Mouse (Mus musculus) cerebellum, adult 2 months (tissue): Measurements from ENCODE around the gene Rhbdl1. TPM values are rescaled to one million over a fixed set of nuclear protein-coding genes. Genes with fewer than 3 reads are reported as not detected.

Experiments used
- DNase-seq, 2 experiments: peaks; one replicate each; pipeline ENCODE4 v3.0.0; 2021
- H3K27ac ChIP-seq: fragments of 200-500 bp; 2 replicates; pipeline ENCODE4 v1.5.1; 2012; ENCODE audit warnings: low read length, control low read depth, inconsistent platforms; ENCODE audit not compliant: insufficient read depth
- H3K27me3 ChIP-seq: fragments of 200-500 bp; 2 replicates; pipeline ENCODE4 v1.6.1; 2012; ENCODE audit warnings: inconsistent platforms, mild to moderate bottlenecking, low read length, moderate library complexity; ENCODE audit not compliant: control insufficient read depth, insufficient read depth
- H3K4me1 ChIP-seq: fragments of 200-500 bp; 2 replicates; pipeline ENCODE4 v1.6.1; 2011; ENCODE audit warnings: low read length; ENCODE audit not compliant: control insufficient read depth, insufficient read depth
- H3K4me3 ChIP-seq: fragments of 200-500 bp; replicated peaks from 2 replicates; pipeline ENCODE3; 2011; ENCODE audit warnings: mild to moderate bottlenecking, low read depth, low read length, control low read depth; ENCODE audit not compliant: insufficient read depth
- CTCF ChIP-seq: fragments of 200-500 bp; IDR thresholded peaks from 2 replicates; pipeline ENCODE4 v1.5.1; 2011; ENCODE audit warnings: low read depth, mild to moderate bottlenecking, control low read depth, low read length, moderate library complexity, borderline replicate concordance; ENCODE audit not compliant: insufficient read depth
- POLR2A ChIP-seq: fragments of 200-500 bp; IDR thresholded peaks from 2 replicates; pipeline ENCODE4 v1.6.1; 2011; ENCODE audit warnings: low read length, control low read depth, borderline replicate concordance; ENCODE audit not compliant: insufficient read depth
- WGBS: fragments of 180-500 bp; shearing (Covaris S2); methylation state at CpG from one replicate; pipeline ENCODE4 v1.1.7; 2018; 5-methylcytosine and 5-hydroxymethylcytosine counted together
- polyA plus RNA-seq: library from polyadenylated mRNA; depleted of rRNA; stranded (reverse); fragments of >200 nt; gene quantifications from 2 replicates; pipeline ENCODE4 v1.2.3, GENCODE M21; 2012

The Rhbdl1 gene
- polyA plus RNA-seq, 1 experiment, result 111 TPM

DNA sequence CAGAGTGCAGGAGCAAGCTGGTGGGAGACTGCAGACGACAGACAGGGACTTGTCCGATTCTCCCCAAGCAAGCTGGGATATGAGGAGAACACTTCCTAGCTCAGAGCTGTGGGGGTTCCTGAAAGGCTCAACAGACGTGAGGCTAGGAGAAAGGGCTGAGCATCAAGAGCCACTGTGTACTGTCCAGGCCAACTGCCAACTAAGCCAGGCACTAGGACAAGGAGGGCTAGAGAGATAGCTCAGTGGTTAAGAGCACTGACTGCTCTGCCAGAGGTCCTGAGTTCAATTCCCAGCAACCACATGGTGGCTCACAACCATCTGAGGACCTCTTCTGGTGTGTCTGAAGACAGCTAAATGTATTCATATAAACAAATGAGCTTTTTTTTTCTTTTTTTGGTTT is 5.4 kb upstream of the Rhbdl1 start:
- peaks cover 14% of the 10 kb centered on the region for H3K4me1 ChIP-seq
- TF ChIP-seq CTCF, result no peak
- no peak overlapping the region for H3K27ac ChIP-seq
- no peak overlapping the region for H3K4me3 ChIP-seq
- DNase-seq, result no peak
- no peaks in the 10 kb centered on the region for H3K27me3 ChIP-seq
- WGBS, result 45% methylated on average over 3 of the region's 3 CpGs

DNA sequence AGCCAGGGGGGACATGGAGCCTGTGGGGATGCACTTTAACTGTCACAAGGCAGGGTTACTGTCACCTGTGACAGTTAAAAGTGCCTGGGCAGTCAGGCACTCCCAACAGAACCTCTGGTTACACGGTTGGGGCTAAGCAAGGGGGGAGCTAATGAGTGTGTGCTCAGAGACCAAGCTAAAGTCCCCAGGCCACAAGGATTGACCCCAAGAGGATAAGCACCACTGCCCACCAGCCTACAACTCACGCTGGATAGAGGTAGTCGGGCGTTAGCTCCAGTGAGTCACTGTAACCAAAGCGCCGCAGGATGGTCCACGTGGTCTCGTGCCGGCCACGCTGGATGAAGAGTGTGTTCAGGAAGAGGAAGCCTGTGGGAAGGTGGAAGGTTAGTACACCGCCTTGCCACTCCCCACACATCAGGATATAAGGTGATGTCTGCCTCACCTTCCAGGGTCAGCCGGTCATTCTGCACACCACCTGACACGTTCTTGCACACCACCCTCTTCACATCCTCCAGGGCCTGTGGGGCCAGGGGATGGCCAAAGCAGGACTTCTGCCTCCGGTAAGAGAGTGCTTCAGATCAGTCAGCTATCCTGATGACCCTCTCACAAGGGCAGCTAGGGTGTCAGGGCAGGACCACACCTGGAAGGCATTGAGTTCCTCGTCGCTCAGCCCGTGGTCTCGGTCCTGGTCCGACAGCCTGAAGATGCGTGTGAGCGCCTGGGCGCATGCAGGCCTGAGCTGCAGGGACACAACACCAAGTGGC is 4.2 kb upstream of the Rhbdl1 start, which contains the start of gene Gm20683:
Gm20683 (minus strand) TSS at position 647 of the 764 bp plus-strand sequence.
- no peak for DNase-seq
- H3K27ac ChIP-seq, result no peak within 1 kb of the TSS
- WGBS, result 93% methylated on average over 22 of the region's 22 CpGs

DNA sequence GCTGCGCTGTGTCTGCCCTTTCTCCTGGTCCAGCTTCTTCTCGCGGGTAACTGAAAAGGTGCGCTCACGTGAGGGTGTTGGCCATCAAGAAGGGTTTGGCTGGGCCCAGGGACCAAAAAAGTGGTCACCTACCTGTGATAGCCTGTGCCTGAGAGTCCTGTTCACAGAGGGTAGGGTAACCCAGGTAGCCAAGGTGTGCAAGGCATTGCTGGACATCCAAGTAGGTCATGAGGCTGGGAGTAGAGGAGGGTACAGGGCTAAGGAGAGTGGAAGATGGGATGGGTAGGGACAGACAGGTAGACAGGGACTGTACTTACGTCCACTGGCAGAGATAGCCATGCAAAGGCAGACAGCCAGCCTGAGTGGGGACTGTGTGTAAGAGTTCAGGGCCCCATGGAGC is 3.4 kb upstream of the Rhbdl1 start:
- peaks cover 27% of the 10 kb centered on the region for H3K4me1 ChIP-seq

More for the DNA sequence above, 4.2 kb upstream of the Rhbdl1 start, which contains the start of gene Gm20683:
- Histone ChIP-seq H3K4me1 (peaks cover 19% of the 10 kb centered on the region), H3K27me3 (no peaks in the 10 kb centered on the region), H3K4me3 (no peak within 1 kb of the TSS)
- TF ChIP-seq POLR2A (no peak), CTCF (no peak)

DNA sequence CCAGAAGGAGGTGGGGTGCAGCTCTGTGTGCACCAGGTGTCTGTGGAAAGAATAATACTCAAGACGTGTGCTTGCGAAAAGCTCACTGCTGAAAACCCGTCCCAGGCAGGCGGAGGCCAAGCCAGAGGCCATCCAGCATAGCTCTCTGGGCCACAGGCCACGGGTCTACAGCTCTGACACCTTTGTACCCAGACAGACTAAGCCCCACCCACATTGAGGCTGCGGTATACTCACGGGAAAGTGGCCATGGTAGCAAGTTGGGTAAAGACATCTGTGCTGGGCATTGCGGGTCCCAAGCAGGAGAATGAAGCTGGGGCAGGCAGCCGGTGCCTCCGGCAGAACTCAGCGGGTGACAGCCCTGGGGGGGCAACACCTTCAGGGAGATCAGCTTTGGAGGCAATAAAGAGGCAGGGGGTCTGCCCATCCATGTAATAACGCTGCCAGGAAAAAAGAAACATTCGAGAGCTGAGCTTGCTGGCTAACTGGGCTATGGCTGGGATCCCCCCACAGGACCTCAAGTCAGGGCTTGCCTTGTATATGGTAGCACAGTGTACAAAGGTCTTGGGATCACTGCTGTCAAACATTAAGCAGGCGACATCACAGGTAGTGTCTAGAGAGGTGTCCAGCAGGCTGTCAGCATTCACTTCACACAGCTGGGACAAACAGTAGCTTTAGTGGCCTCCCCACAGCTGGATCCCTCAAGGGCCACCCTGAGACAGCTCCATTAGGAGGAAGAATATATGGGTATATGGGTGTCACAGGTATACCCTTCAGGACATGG is 2.5 kb upstream of the Rhbdl1 start:
- no peak overlapping the region for H3K4me3 ChIP-seq
- no peak overlapping the region for H3K27ac ChIP-seq
- peaks cover 30% of the 10 kb centered on the region for H3K4me1 ChIP-seq
- no peak for DNase-seq
- TF ChIP-seq POLR2A (no peak), CTCF (no peak)
- no peaks in the 10 kb centered on the region for H3K27me3 ChIP-seq
- 79% methylated on average over 14 of the region's 14 CpGs for WGBS

More for the DNA sequence above, 3.4 kb upstream of the Rhbdl1 start:
- no peak for DNase-seq
- H3K27ac ChIP-seq, result no peak overlapping the region
- no peaks in the 10 kb centered on the region for H3K27me3 ChIP-seq
- no peak overlapping the region for H3K4me3 ChIP-seq
- whole genome bisulfite sequencing, result 95% methylated on average over 6 of the region's 6 CpGs
- no peak for TF ChIP-seq CTCF
- no peak for TF ChIP-seq POLR2A

DNA sequence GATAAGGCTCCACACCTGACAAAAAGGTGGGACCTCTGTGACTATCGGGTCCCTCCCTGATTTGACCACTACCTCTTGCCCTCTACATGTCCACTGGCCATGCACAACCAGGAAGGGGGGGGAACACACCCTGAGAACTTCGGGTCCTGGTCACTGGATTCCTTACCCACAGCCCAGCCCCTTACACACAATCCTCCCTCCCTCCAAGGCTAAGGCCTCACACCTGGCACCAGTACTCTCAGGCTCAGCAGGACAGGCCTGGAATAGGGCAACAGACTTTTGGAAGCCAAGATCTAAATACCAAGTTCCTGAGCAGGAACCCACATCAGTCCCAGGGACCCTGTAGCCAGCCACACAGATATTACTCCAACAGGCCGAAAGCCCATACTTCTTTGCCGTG is 1.8 kb upstream of the Rhbdl1 start:
- no peaks in the 10 kb centered on the region for H3K27me3 ChIP-seq
- H3K4me3 ChIP-seq, result no peak overlapping the region
- H3K4me1 ChIP-seq, result peaks cover 36% of the 10 kb centered on the region
- TF ChIP-seq POLR2A, result no peak
- DNase-seq, result no peak
- WGBS, result 85% methylated on average over 4 of the region's 4 CpGs
- no peak overlapping the region for H3K27ac ChIP-seq

DNA sequence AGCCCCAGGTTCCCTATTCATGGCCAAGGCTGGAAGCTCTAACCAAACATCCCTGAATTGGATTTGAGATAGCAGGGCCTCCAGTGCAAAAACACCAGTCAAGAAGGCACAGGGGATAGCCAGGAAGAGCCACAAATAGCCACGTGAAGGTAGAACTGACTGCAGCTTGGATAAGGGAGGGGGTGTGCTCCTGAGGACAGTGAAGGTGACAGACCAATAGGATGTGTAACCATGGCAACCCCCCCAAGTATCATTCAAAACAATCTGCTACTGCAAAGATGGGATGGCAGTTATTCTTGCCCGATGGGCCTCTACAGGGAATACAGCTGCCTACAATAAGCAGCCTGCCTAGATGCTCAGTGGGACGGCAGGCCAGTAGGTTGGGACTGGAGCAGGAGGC is 438 bp upstream of the Rhbdl1 start:
- H3K27me3 ChIP-seq, result no peaks in the 10 kb centered on the region
- no peak for DNase-seq
- no peak for TF ChIP-seq POLR2A
- TF ChIP-seq CTCF, result no peak
- WGBS, result 19% methylated on average over 3 of the region's 3 CpGs
- H3K4me1 ChIP-seq, result peaks cover 29% of the 10 kb centered on the region
- peak overlapping the region; percentile 64 for H3K4me3 ChIP-seq
- H3K27ac ChIP-seq, result peak overlapping the region; percentile 69

DNA sequence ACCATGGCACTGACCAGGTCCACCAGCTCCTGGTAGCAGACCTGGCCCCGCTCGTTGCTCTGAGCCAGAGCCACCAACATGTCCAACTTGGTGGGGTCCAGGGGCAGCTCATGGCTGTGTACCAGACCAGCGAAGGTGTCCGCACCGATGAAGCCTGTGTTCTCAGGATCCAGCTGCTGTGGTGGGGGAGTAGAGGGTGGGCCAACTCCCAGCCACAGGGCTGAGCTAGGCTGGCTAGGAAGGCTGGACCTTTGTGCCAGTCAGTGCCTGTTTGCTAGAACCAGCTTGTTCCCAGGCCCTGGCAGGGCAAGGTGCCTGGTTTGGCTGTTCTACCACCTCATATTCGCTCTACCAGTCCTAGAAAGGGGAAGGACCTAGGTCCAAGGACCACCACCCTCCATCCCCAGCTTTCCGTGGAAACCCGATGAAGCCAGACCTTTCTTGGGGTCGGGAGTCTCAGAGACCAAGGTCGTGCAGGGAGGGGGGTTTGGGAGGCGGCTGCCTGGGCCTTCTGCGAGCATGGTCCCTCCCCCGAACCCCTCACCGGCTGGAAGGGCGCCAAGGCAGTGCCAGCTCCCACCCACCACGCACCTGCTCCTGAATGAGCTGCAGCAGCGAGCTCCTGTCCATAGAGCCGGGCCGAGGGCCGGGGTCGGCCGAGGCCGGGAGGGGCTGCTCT is 559 bp downstream of the Rhbdl1 start:
- DNase-seq, result peak in 1 of 2 experiments; percentile 66
- TF ChIP-seq CTCF, result no peak
- no peak for TF ChIP-seq POLR2A
- WGBS, result 4% methylated on average over 23 of the region's 23 CpGs
- Histone ChIP-seq H3K4me1 (peaks cover 34% of the 10 kb centered on the region), H3K4me3 (peak overlapping the region; percentile 64), H3K27me3 (no peaks in the 10 kb centered on the region), H3K27ac (peak overlapping the region; percentile 75)
